ENCODE assay signal across 22 mouse cellular contexts in the genomic region with DNA sequence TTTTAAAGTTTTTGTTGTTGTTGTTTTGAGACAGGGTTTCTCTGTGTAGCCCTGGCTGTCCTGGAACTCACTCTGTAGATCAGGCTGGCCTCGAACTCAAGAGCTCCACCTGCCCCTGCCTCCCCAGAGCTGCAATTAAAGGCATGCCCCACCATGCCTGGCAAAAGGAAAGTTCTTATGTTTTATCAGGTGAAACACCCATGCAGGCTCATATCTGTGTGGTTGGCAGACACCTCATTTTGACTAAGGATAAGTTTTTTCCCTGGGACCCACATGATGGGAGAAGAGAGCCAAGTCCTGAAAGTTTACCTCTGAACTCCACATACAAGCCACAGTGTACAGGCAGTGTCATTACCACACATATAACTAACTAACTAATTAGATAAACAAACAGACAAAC. TPM values are rescaled to one million over a fixed set of nuclear protein-coding genes. Genes with fewer than 3 reads are reported as not detected.
DNase-seq lines count a peak whose midpoint lies in the region; ATAC-seq lines count a peak whose summit lies in the region.
"Had no signal": no experiment of that assay in that cellular context is flagged by ENCODE, and none has a peak within 500 bp of the region (broad histone marks: within the 10 kb centered on the region; RNA-seq: fewer than 3 reads in every experiment).

No protein-coding gene starts in this region.

- no peak overlapping the region for H3K4me2 ChIP-seq in heart, embryonic 12.5 days
- 0 out of 2 replicates have a peak overlapping the region, but pooled peaks have one; percentile 57 for H3K4me2 ChIP-seq in liver, embryonic 12.5 days
- H3K4me2 ChIP-seq: embryonic facial prominence, embryonic 13.5 days; hindbrain, embryonic 14.5 days; intestine, embryonic 15.5 days; neural tube, embryonic 15.5 days had no signal

- no peaks in the 10 kb centered on the region for H3K36me3 ChIP-seq in heart, embryonic 12.5 days
- no peaks in the 10 kb centered on the region for H3K36me3 ChIP-seq in liver, embryonic 12.5 days
- H3K36me3 ChIP-seq: embryonic facial prominence, embryonic 13.5 days; G1E; intestine, embryonic 15.5 days; neural tube, embryonic 15.5 days had no signal

- WGBS in heart, embryonic 12.5 days = 75% methylated on average over 1 of the region's 1 CpGs
- WGBS in liver, embryonic 12.5 days (ENCODE audit: insufficient replicate concordance) = 41% methylated on average over 1 of the region's 1 CpGs

- H3K9me3 ChIP-seq in heart, embryonic 12.5 days (replicated peaks) = no peaks in the 10 kb centered on the region
- H3K9me3 ChIP-seq in liver, embryonic 12.5 days (replicated peaks) = no peaks in the 10 kb centered on the region
- H3K9me3 ChIP-seq: embryonic facial prominence, embryonic 13.5 days; G1E; intestine, embryonic 15.5 days; neural tube, embryonic 15.5 days had no signal

- peak; percentile 10; the same call in 1 of the 2 replicates for ATAC-seq in heart, embryonic 12.5 days (ENCODE audit: insufficient number of reproducible peaks, low FRiP score)
- ATAC-seq in liver, embryonic 12.5 days = peak; percentile 77
- peak; percentile 70 for ATAC-seq in megakaryocyte progenitor cell, adult 5-6 weeks (replicated peaks; ENCODE audit: poor library complexity)
- ATAC-seq: forebrain, embryonic 16.5 days; intestine, embryonic 15.5 days had no signal

- no peak for DNase-seq in heart, postnatal 25 days (ENCODE audit: low spot score)
- peak; percentile 71 for DNase-seq in c-Kit-positive CD71-positive TER-119-negative erythroid progenitor cells, embryonic 14.5 days (ENCODE audit: low read depth)
- no peak for DNase-seq in right cerebral cortex, postnatal 4 days
- DNase-seq in embryo, embryonic 10 days (ENCODE audit: low spot score) = no peak
- no peak for DNase-seq in kidney, adult 9 months
- DNase-seq: cerebellum, adult 9-10 months; gastrocnemius, postnatal 25 days; heart, postnatal 10 days; layer of hippocampus, postnatal 36 days; midbrain, embryonic 14.5 days; right cerebral cortex, postnatal 14 days; thymus, adult 18-20 months; thymus, postnatal 4 days had no signal

- no peak overlapping the region for H3K9ac ChIP-seq in heart, embryonic 12.5 days
- no peak overlapping the region for H3K9ac ChIP-seq in liver, embryonic 12.5 days
- H3K9ac ChIP-seq: embryonic facial prominence, embryonic 13.5 days; hindbrain, embryonic 14.5 days; intestine, embryonic 15.5 days; neural tube, embryonic 15.5 days had no signal

- H3K4me1 ChIP-seq in heart, embryonic 12.5 days (replicated peaks) = no peaks in the 10 kb centered on the region
- peaks cover 71% of the 10 kb centered on the region for H3K4me1 ChIP-seq in liver, embryonic 12.5 days
- H3K4me1 ChIP-seq: embryonic facial prominence, embryonic 13.5 days; intestine, embryonic 15.5 days; neural tube, embryonic 15.5 days had no signal

- intact Hi-C loops in heart, postnatal 25 days (cut with DNase I) = no loop called here

- H3K27me3 ChIP-seq in heart, embryonic 12.5 days (replicated peaks) = no peaks in the 10 kb centered on the region
- no peaks in the 10 kb centered on the region for H3K27me3 ChIP-seq in liver, embryonic 12.5 days (replicated peaks)
- H3K27me3 ChIP-seq: embryonic facial prominence, embryonic 13.5 days had no signal

- peak overlapping the region; percentile 20; the same call in 1 of the 2 replicates for H3K27ac ChIP-seq in heart, embryonic 12.5 days (ENCODE audit: poor library complexity, severe bottlenecking)
- H3K27ac ChIP-seq in liver, embryonic 12.5 days = peak overlapping the region; percentile 98
- H3K27ac ChIP-seq: embryonic facial prominence, embryonic 13.5 days; hindbrain, embryonic 14.5 days; intestine, embryonic 15.5 days; neural tube, embryonic 15.5 days had no signal

- no peak overlapping the region for H3K4me3 ChIP-seq in heart, embryonic 12.5 days
- no peak overlapping the region for H3K4me3 ChIP-seq in liver, embryonic 12.5 days
- H3K4me3 ChIP-seq: embryonic facial prominence, embryonic 13.5 days; intestine, embryonic 15.5 days; neural tube, embryonic 15.5 days had no signal

RNA-seq across cellular contexts. Expression of a gene that starts 6.0 kb away (rescaled TPM):
- 32.3 and 34.1 TPM in 2 replicates for polyA plus RNA-seq in heart, embryonic 12.5 days (2016; fragmentation: Nextera tagmentation; extraction: Ambion mirVana)
- total RNA-seq in heart, postnatal 25 days (2021) = 10 to 100 TPM; 77.0 to 87.7 TPM
- 50.3 and 50.6 TPM in 2 replicates for polyA plus RNA-seq in liver, embryonic 12.5 days (2016; fragmentation: Nextera tagmentation; extraction: Ambion mirVana)
- total RNA-seq in megakaryocyte progenitor cell, adult 5-6 weeks (2015) = 18.4 and 23.9 TPM in 2 replicates
- total RNA-seq in megakaryocyte progenitor cell, adult 5-6 weeks (2017) = 17.7 and 34.6 TPM in 2 replicates

RNA-seq across cellular contexts. Expression of a gene that starts 7.5 kb away (rescaled TPM):
- 144 and 145 TPM in 2 replicates for polyA plus RNA-seq in heart, embryonic 12.5 days (2016; fragmentation: Nextera tagmentation; extraction: Ambion mirVana)
- total RNA-seq in heart, postnatal 25 days (2021) = 100 to 1,000 TPM; 136 to 153 TPM
- 150 and 151 TPM in 2 replicates for polyA plus RNA-seq in liver, embryonic 12.5 days (2016; fragmentation: Nextera tagmentation; extraction: Ambion mirVana)
- 139 and 152 TPM in 2 replicates for total RNA-seq in megakaryocyte progenitor cell, adult 5-6 weeks (2015)
- 135 and 152 TPM in 2 replicates for total RNA-seq in megakaryocyte progenitor cell, adult 5-6 weeks (2017)

RNA-seq across cellular contexts. Expression of a gene that starts 56.7 kb away (rescaled TPM):
- 0.28 TPM in 1 of 2 replicates, not detected in the other for polyA plus RNA-seq in heart, embryonic 12.5 days (2016; fragmentation: Nextera tagmentation; extraction: Ambion mirVana)
- under 1 TPM in 1 of 2 experiments, not detected in 1; 0.17 TPM for total RNA-seq in heart, postnatal 25 days (2021)
- polyA plus RNA-seq in liver, embryonic 12.5 days (2016; fragmentation: Nextera tagmentation; extraction: Ambion mirVana) = 0.18 TPM in 1 of 2 replicates, not detected in the other
- total RNA-seq in megakaryocyte progenitor cell, adult 5-6 weeks (2015) = not detected in 2 replicates
- total RNA-seq in megakaryocyte progenitor cell, adult 5-6 weeks (2017) = not detected in 2 replicates
- polyA plus RNA-seq: G1E had no signal

Comparison
In these comparisons a context has a peak if more than half of its experiments do, and no peak if none do; other contexts are left out.
1. ATAC-seq: peak in every context shown above with its lines; median percentile 77 in liver, embryonic 12.5 days; 70 in megakaryocyte progenitor cell, adult 5-6 weeks; 10 in heart, embryonic 12.5 days.